Mouse (Mus musculus) adrenal gland, postnatal 25 days (tissue): ENCODE measurements around the gene Ano10. TPM values are rescaled to one million over a fixed set of nuclear protein-coding genes. Genes with fewer than 3 reads are reported as not detected.

Experiments used
- DNase-seq: peaks from one replicate; pipeline ENCODE4 v3.0.0; 2021; ENCODE audit warnings: mixed read lengths
- total RNA-seq: library from RNA; stranded (reverse); gene quantifications from 2 replicates; pipeline ENCODE4 v1.2.3, GENCODE M21; 2021

The Ano10 gene
- total RNA-seq, 1 experiment from 2014 or later, result 86.6 TPM

DNA sequence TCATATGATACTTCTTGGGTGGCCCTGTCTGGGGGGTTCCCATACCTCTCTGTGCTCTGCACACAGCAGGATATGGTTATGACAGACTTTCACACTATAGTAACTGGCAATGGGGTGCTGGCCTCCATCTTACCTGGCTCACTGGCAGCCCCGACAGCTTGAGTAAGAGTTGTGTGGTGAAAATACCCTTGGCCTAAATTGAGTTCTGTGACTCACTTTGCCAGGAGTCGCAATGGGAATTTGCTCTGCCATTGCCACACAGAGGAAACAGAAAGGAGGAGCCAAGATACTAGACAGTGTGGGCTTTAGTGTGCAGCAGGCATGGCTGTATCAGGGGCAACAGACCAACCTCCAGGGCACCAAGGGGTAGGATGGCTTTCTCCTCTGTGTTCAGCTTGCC, 4.0 kb downstream of the Ano10 start:
- DNase-seq, result peak; percentile 19

GRCm38 (mm10) chr9:122288416-122288815, 5.8 kb downstream of the Ano10 start:
- DNase-seq, result no peak

DNA sequence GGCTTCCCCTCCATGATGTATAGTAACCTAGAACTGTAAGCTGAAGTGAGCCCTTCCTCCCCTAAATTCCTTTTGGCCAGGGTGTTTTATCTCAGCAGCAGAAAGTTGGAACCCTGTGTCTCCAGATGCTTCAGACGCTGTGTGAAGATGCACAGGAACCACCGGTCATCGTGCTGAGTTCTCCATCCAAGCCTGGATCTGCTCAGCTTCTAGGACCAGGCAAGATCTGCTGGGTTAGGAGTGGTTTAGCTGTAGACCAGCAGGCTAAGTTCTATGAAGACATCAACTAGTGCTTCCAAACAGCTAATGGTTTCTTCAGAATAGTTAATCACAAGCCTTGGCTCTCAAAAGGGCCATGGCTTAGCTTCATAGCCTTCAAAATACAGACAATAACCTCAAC, 6.7 kb downstream of the Ano10 start:
- no peak for DNase-seq

DNA sequence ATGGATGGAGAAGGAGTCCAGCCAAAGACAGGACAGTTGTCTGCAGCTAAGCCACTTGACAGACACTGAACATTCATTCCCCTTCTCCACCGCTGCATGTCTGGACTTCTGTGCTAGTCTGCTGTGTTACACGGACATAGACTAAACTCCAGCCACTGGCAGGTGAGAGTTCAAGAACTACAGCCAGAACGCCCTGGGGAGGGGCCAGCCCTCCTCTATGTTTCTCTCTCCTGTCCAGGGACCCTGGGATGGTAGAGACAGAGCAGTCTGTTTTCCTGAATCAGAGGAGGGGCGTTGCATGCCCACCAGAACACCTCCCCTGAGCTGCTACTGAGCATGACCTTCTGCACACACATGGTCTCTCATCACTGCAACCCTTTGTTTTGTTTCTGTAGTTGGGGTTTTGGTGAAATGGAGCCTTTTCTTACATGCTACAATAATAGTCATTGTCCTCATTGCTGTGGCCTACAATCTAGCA, 8.4 kb downstream of the Ano10 start:
- no peak for DNase-seq

DNA sequence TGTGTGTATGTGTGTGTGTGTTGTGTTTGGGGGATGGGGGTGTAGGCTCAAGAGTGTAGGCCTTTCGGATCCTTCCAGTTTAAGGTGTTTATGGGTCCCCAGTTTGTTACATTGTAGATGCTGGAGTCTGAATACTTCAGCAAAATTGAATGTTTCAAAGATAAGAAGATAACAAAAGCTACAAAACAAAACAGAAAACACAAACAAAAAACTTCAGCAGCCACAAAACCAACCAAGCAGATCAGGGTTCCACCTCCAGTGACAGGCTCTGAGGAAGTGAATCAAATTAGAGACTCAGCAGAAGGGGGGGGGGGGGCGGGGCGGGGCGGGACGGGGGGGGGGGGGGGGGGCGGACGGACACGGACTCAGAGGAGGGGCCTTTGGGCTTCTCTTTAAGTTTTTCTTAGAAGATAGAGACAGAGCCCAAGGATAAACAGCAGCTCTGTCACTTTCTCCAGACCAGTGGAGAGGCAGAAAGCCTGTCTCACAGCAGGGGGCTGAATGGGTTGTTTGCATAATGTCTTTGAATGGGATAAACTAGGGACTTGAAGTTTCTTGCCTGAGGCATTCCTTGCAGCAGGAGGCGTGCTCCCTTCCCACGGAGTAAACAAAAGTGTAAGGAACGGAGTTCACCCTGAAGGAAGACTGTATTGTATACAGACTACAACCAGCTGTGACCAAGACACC, 8.9 kb downstream of the Ano10 start:
- no peak for DNase-seq

- DNase-seq, result no peak
Measured at GRCm38 (mm10) chr9:122284696-122285095, 9.5 kb downstream of the Ano10 start.

DNA sequence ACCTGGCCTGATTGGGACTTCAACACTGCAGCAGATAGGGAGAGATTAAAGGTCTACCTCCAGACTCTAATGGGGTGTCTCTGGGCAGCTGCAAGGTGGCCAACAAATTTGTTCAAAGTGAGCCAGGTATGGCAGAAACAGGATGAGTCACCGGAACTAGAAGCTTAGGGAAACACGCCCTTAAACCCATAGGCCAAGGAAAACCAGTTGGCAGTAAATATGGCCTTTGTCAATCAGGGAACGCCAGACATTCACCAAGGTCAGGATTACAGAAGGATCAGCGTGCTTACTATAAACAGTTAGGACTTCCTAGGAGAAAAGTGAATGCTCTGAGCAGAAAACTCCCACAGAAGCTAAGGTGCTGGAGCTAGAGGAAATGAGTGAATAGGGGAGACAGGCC, 13.2 kb downstream of the Ano10 start:
- DNase-seq, result no peak

GRCm38 (mm10) chr9:122276665-122277064, 17.6 kb downstream of the Ano10 start:
- DNase-seq, result no peak

DNA sequence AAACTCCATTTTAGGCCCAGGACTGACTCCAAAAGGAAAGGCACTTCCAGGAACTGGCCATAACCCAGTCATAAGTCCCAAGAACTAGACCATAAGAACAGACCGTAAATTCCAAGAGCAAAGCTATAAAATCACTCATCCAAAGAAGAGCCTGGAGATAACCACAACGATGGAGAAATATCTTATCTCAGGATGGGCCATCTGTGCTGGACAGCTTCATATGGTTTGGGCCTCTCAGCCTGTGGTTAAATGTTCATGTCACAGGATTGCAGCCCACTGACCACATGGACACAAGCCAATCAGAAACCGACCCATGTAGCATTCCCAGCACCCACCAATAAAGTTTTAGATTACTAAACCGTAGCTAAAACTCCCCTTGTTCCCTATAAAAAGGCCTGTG, 18.1 kb downstream of the Ano10 start:
- DNase-seq, result no peak

DNA sequence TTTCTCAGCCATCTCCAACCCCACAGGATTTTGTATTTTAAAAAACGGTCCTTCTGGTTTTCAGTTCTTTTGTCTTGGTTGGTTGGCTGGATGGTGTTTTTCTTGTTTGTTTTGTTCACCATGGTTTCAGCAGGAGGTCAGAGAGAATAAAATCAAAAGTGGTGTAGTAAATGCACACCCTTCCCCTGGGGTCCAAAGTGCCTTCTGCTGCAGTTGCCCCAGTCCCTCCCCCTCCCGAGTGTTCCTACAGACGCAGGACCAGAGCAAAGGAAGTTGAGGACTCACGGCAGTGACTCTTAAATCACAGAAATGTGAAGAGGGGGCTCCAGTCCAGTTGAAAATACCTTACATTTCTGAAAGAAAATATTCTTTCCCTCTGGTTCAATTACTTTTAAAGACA, 19.9 kb downstream of the Ano10 start:
- DNase-seq, result no peak

GRCm38 (mm10) chr9:122273879-122274278, 20.3 kb downstream of the Ano10 start:
- no peak for DNase-seq

GRCm38 (mm10) chr9:122271866-122272265, 22.4 kb downstream of the Ano10 start:
- no peak for DNase-seq

- DNase-seq, result no peak
Measured at GRCm38 (mm10) chr9:122271318-122271717, 22.9 kb downstream of the Ano10 start.

DNA sequence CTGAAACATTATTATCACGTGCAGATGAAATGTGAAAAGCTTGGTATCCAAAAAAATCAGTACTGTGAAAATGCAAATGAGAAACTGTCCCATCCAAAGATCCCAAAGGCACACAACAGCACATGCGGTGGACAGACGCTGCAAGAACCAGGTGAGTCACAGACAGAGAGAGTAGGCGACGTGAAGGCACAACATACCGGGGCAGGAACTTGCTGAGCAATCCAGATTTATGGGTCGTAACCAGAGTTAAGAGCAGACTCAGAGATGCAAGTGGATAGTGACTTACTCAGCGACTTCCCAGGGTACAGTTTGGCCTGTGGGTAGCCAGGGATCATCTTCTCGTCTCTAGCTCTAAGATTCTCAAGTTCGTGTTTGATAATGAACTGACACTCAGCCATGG, 23.3 kb downstream of the Ano10 start:
- DNase-seq, result no peak

DNA sequence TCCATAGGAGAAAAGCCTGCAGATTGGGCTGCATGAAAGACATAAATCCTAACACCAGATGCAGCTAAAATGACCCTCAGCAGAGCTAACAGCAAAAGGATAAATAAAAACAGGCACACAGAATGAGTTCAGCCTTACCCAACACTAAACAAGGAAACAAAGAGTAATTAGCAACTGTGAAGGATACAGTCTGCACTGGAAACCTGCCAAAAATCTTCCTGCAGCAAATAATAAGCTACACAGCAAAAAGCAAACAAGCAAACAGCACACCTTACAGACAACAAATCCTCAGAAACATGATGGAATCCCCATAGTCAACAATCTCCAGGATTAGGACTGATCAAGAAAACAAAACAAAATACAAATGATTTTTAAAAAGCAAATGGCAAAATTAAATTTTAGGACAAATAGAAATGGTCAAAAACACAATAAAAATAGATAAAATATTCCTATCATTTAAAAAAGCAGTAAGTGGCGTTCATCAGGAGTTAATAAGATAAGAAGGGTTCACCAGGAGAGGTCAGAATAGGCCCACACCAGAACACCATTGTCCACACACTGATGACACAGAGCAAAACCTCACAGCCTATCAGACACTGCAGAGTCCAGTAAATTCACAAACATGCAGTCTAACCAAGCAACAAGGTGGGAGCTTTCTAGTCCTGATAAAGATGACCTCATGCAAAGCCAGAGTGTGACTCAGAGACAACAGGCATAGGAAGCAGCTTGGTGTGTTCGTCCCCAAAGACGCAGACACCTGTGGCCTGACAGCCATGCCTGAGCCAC, 24.8 kb downstream of the Ano10 start:
- no peak for DNase-seq

GRCm38 (mm10) chr9:122265526-122266210, 28.6 kb downstream of the Ano10 start:
- no peak for DNase-seq

DNA sequence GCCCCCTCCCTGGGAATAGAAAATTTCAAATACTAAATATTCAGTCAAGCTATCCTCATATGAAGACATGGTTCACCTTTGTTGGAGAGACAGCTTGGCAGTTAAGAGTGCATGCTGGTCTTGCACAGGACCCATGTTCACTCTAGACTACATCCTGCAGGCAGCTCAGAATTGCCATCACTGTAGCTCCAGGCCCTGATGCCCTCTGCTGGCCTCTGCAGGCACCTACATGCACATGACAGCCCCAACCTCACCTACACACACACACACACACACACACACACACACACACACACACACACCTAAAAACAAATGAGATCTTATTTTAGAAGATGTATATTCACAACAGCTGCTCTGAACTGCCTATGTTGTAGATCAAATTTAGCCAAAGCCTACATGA, 31.1 kb downstream of the Ano10 start:
- no peak for DNase-seq

DNA sequence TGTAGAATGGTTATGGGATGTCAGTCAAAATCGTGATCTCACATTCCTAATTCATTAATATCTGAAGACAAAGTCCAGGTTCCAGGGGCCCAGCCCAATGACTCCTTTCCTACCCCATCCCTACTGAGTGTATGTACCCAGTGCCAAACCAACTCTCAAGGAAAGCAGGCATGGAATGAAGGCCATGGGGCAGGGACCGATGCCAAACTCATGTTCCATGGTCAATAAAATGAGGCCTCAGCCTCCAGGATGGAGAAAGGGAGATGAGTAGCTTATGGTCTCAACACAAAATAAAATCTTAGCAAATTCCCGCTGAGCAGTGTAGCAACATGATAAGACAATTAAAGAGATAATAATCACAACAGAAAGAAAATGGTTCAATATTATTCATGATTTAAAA, 39.8 kb downstream of the Ano10 start:
- DNase-seq, result peak; percentile 36

GRCm38 (mm10) chr9:122252113-122252512, 42.1 kb downstream of the Ano10 start:
- no peak for DNase-seq

- peak; percentile 43 for DNase-seq
Measured at GRCm38 (mm10) chr9:122248168-122248567, 46.1 kb downstream of the Ano10 start.

DNA sequence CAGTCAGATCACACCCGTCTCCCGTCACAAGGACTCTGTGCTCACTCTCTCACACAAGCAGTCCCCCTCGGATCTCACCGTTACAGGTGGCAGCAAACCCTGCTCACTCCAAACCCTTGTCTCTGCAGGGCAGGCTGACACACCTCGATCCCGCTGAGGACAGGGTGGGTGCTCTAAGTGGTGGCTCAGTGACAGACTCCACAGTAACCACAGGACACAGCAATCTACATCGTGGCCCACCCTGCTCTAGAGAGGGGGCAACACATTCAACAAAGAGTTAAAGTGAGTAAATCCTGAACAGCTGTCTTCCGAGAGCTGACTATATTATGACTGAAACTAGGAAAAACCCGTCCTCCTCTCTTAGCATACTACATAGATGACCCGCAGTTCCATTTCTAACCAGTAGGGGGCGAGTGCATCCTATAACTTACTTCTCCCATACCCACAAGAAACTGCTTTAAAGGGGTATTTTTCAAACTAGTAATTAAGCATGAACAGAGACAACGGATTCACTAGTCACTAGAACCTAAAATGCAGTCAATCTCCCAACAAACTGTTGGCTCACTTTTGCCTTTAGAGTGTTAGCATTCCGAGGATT, 46.7 kb downstream of the Ano10 start:
- peak; percentile 59 for DNase-seq

DNA sequence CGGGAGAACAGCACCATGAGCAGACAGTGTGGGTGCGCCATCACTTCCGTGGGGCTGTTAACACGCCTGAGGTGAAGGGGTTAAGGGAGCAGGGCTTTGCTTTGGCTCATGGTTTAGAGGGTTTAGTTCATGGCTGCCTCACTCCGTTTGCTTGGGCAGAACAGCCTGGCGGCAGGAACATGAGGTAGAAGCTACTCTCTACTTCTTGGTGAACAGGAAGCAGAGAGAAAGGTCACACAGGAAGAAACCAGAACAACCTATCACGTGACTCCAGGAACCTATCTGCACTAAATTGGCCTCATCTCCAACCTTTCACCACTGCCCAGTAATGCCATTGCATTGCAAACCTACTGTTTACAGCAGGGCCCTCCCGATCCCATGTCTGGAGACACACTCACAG, 48.3 kb downstream of the Ano10 start:
- DNase-seq, result no peak

DNA sequence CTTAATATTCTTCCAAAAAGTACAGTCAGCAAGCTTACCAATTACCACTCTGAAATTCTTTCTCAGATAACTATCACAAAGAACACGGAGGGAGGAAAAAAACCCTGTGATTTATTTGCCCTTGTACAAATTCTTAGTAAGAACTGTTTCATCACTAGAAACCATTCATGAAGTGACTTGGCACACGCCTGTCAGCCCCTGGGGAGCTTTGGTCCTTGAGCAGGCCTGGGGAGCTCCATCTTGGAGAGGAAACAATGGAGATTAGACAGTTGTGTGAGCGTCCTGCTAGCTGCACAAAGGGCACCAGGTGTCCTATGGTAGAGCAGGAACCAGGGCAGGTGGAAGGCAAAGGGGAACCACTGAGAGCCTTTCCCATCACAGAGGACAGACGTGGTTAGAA, 48.8 kb downstream of the Ano10 start:
- peak; percentile 25 for DNase-seq
